11 mouse cellular contexts compared by ENCODE assay signal in genomic region chr1:34077422-34077790, GRCm38 (mm10).
DNase-seq lines count a peak whose midpoint lies in the region; ATAC-seq and TF ChIP-seq lines count a peak whose summit lies in the region.
"Had no signal": no experiment of that assay in that cellular context is flagged by ENCODE, and none has a peak within 500 bp of the region (broad histone marks: within the 10 kb centered on the region; RNA-seq: fewer than 3 reads in every experiment).

No protein-coding gene starts in this region.

- H3K4me1 ChIP-seq in heart, embryonic 12.5 days (replicated peaks), result peaks cover 50% of the 10 kb centered on the region
- H3K4me1 ChIP-seq in lung, postnatal 0 days (ENCODE audit: insufficient read depth, low read depth, low read length), result no peaks in the 10 kb centered on the region
- no peaks in the 10 kb centered on the region for H3K4me1 ChIP-seq in intestine, postnatal 0 days (replicated peaks; ENCODE audit: control insufficient read depth, insufficient read depth, low read length)
- H3K4me1 ChIP-seq in stomach, embryonic 14.5 days (ENCODE audit: control insufficient read depth, insufficient read depth, low read length), result peaks cover 9% of the 10 kb centered on the region; the same call in 1 of the 2 replicates

- TF ChIP-seq CTCF in lung, postnatal 0 days (IDR thresholded peaks at IDR 0.05), result no peak
- no peak for TF ChIP-seq CTCF in intestine, postnatal 0 days (IDR thresholded peaks at IDR 0.05; ENCODE audit: low read depth)

- TF ChIP-seq EP300 in lung, postnatal 0 days (IDR thresholded peaks at IDR 0.05), result no peak

- H3K9ac ChIP-seq in heart, embryonic 12.5 days, result peak overlapping the region; percentile 26; the same call in 1 of the 2 replicates
- H3K9ac ChIP-seq in lung, postnatal 0 days (replicated peaks; ENCODE audit: low read depth), result no peak overlapping the region
- no peak overlapping the region for H3K9ac ChIP-seq in intestine, postnatal 0 days (ENCODE audit: low read depth, low read length)
- H3K9ac ChIP-seq in stomach, embryonic 14.5 days (replicated peaks; ENCODE audit: low read depth, low read length), result no peak overlapping the region

- H3K4me3 ChIP-seq in heart, embryonic 12.5 days, result peak overlapping the region; percentile 43
- H3K4me3 ChIP-seq in lung, postnatal 0 days (ENCODE audit: low read depth, low read length), result no peak overlapping the region; the same call in 1 of the 2 replicates
- H3K4me3 ChIP-seq in intestine, postnatal 0 days (ENCODE audit: low read depth, low read length), result no peak overlapping the region
- no peak overlapping the region for H3K4me3 ChIP-seq in stomach, embryonic 14.5 days (ENCODE audit: low read depth, low read length)

- H3K27me3 ChIP-seq in heart, embryonic 12.5 days (replicated peaks), result no peaks in the 10 kb centered on the region
- no peaks in the 10 kb centered on the region for H3K27me3 ChIP-seq in lung, postnatal 0 days (replicated peaks; ENCODE audit: insufficient read depth, low read length)
- no peaks in the 10 kb centered on the region for H3K27me3 ChIP-seq in intestine, postnatal 0 days (replicated peaks; ENCODE audit: control insufficient read depth, insufficient read depth, low read length)
- H3K27me3 ChIP-seq in stomach, embryonic 14.5 days (ENCODE audit: control insufficient read depth, insufficient read depth, low read length), result no peaks in the 10 kb centered on the region

- peak; percentile 42; the same call in 1 of the 2 replicates for ATAC-seq in heart, embryonic 12.5 days (ENCODE audit: insufficient number of reproducible peaks, low FRiP score)
- ATAC-seq in lung, postnatal 0 days, result peak; percentile 62
- no peak for ATAC-seq in intestine, postnatal 0 days
- 0 out of 2 replicates have a peak, but pooled peaks have one; percentile 49 for ATAC-seq in stomach, embryonic 14.5 days (ENCODE audit: insufficient number of reproducible peaks, insufficient read depth, low FRiP score, low read depth)
- ATAC-seq: CD4-positive, CD25-positive, alpha-beta regulatory T cell, adult 4 months had no signal

- 12% methylated on average over 6 of the region's 7 CpGs for WGBS in heart, embryonic 12.5 days
- 35% methylated on average over 3 of the region's 7 CpGs for WGBS in lung, postnatal 0 days
- WGBS in intestine, postnatal 0 days, result 19% methylated on average over 7 of the region's 7 CpGs
- WGBS in stomach, embryonic 14.5 days, result 23% methylated on average over 7 of the region's 7 CpGs

- H3K4me2 ChIP-seq in heart, embryonic 12.5 days, result peak overlapping the region; percentile 81
- H3K4me2 ChIP-seq in lung, postnatal 0 days (replicated peaks; ENCODE audit: low read depth, low read length), result peak overlapping the region; percentile 37
- peak overlapping the region; percentile 45 for H3K4me2 ChIP-seq in intestine, postnatal 0 days (replicated peaks; ENCODE audit: low read depth)
- peak overlapping the region; percentile 26; the same call in 1 of the 2 replicates for H3K4me2 ChIP-seq in stomach, embryonic 14.5 days (replicated peaks; ENCODE audit: low read depth, low read length)

- no peak for DNase-seq in heart, adult 18-20 months
- peak; percentile 20 for DNase-seq in lung, postnatal 0 days (ENCODE audit: low spot score)
- DNase-seq in lung, postnatal 36 days, result no peak
- DNase-seq in adrenal gland, postnatal 36 days, result no peak
- no peak for DNase-seq in gastrocnemius, adult 8-10 months (ENCODE audit: low spot score in 2 of 2)
- DNase-seq: spleen, adult 18-20 months; thymus, postnatal 4 days had no signal

- no peaks in the 10 kb centered on the region for H3K36me3 ChIP-seq in heart, embryonic 12.5 days
- no peaks in the 10 kb centered on the region for H3K36me3 ChIP-seq in lung, postnatal 0 days (ENCODE audit: insufficient read depth, low read length)
- no peaks in the 10 kb centered on the region for H3K36me3 ChIP-seq in intestine, postnatal 0 days (ENCODE audit: control insufficient read depth, insufficient read depth)
- no peaks in the 10 kb centered on the region for H3K36me3 ChIP-seq in stomach, embryonic 14.5 days (ENCODE audit: control insufficient read depth, insufficient read depth, low read length)

- H3K27ac ChIP-seq in heart, embryonic 12.5 days (ENCODE audit: poor library complexity, severe bottlenecking), result 0 out of 2 replicates have a peak overlapping the region, but pooled peaks have one; percentile 37
- no peak overlapping the region for H3K27ac ChIP-seq in lung, postnatal 0 days (ENCODE audit: low read length)
- no peak overlapping the region for H3K27ac ChIP-seq in intestine, postnatal 0 days (ENCODE audit: low read depth, low read length)
- H3K27ac ChIP-seq in stomach, embryonic 14.5 days (ENCODE audit: low read length), result no peak overlapping the region

- no peaks in the 10 kb centered on the region for H3K9me3 ChIP-seq in heart, embryonic 12.5 days (replicated peaks)
- H3K9me3 ChIP-seq in lung, postnatal 0 days (ENCODE audit: low read length), result no peaks in the 10 kb centered on the region
- H3K9me3 ChIP-seq in intestine, postnatal 0 days (ENCODE audit: control insufficient read depth), result no peaks in the 10 kb centered on the region
- no peaks in the 10 kb centered on the region for H3K9me3 ChIP-seq in stomach, embryonic 14.5 days (ENCODE audit: control insufficient read depth, low read depth, low read length)

Comparison
In these comparisons a context has a peak if more than half of its experiments do, and no peak if none do; other contexts are left out.
1. H3K4me2 ChIP-seq: peak in every context shown above with its lines; median percentile 81 in heart, embryonic 12.5 days; 45 in intestine, postnatal 0 days; 37 in lung, postnatal 0 days; 26 in stomach, embryonic 14.5 days.